Comparison of ENCODE assay signal across 18 mouse cellular contexts in genomic region chr10:7144081-7144783, GRCm38 (mm10).
A peak's percentile ranks its signal among the peaks of the same experiment; 100 is the strongest.
DNase-seq lines count a peak whose midpoint lies in the region; ATAC-seq and TF ChIP-seq lines count a peak whose summit lies in the region.
"Had no signal": no experiment of that assay in that cellular context is flagged by ENCODE, and none has a peak within 500 bp of the region (broad histone marks: within the 10 kb centered on the region; RNA-seq: fewer than 3 reads in every experiment).

No protein-coding gene starts in this region.

- H3K36me3 ChIP-seq in heart, adult 2 months (ENCODE audit: control insufficient read depth, insufficient read depth, low read length): peaks cover 16% of the 10 kb centered on the region
- no peaks in the 10 kb centered on the region; the same call in 1 of the 2 replicates for H3K36me3 ChIP-seq in stomach, postnatal 0 days (ENCODE audit: control insufficient read depth, insufficient read depth, low read length)
- H3K36me3 ChIP-seq: G1E; hindbrain, embryonic 12.5 days; neural tube, embryonic 15.5 days had no signal

- H3K27ac ChIP-seq in heart, adult 2 months: peak overlapping the region; percentile 47
- H3K27ac ChIP-seq in stomach, postnatal 0 days (replicated peaks): peak overlapping the region; percentile 56; the same call in 1 of the 2 replicates
- H3K27ac ChIP-seq: embryonic facial prominence, embryonic 15.5 days; hindbrain, embryonic 12.5 days; liver, embryonic 14.5 days; neural tube, embryonic 15.5 days had no signal

- no peak overlapping the region for H3K4me3 ChIP-seq in heart, adult 2 months
- no peak overlapping the region for H3K4me3 ChIP-seq in stomach, postnatal 0 days (ENCODE audit: low read depth, low read length)
- H3K4me3 ChIP-seq: embryonic facial prominence, embryonic 15.5 days; hindbrain, embryonic 12.5 days; neural tube, embryonic 15.5 days had no signal

- H3K9ac ChIP-seq in heart, adult 2 months (ENCODE audit: low read depth, low read length): no peak overlapping the region
- H3K9ac ChIP-seq in stomach, postnatal 0 days (ENCODE audit: low read length): no peak overlapping the region
- H3K9ac ChIP-seq: embryonic facial prominence, embryonic 15.5 days; forebrain, postnatal 0 days; hindbrain, embryonic 12.5 days; liver, embryonic 14.5 days; neural tube, embryonic 15.5 days had no signal

- no peak overlapping the region for H3K4me2 ChIP-seq in stomach, postnatal 0 days (replicated peaks; ENCODE audit: low read depth)
- H3K4me2 ChIP-seq: embryonic facial prominence, embryonic 15.5 days; hindbrain, embryonic 12.5 days; neural tube, embryonic 15.5 days had no signal

- TF ChIP-seq EP300 in heart, adult 2 months (IDR thresholded peaks at IDR 0.05; ENCODE audit: insufficient read depth, low read depth, low read length): no peak
- TF ChIP-seq EP300 in stomach, postnatal 0 days (optimal IDR thresholded peaks at IDR 0.05): no peak

- TF ChIP-seq POLR2A in heart, adult 2 months (IDR thresholded peaks at IDR 0.05; ENCODE audit: insufficient read depth, low read depth, low read length): no peak

- no peaks in the 10 kb centered on the region for H3K9me3 ChIP-seq in stomach, postnatal 0 days (ENCODE audit: control insufficient read depth, low read length)
- H3K9me3 ChIP-seq: embryonic facial prominence, embryonic 15.5 days; G1E; hindbrain, embryonic 12.5 days; neural tube, embryonic 15.5 days had no signal

- no peak for TF ChIP-seq CTCF in heart, adult 2 months (IDR thresholded peaks at IDR 0.05)
- no peak for TF ChIP-seq CTCF in stomach, postnatal 0 days (IDR thresholded peaks at IDR 0.05; ENCODE audit: low read depth)

- ATAC-seq in stomach, postnatal 0 days (ENCODE audit: low FRiP score, low TSS enrichment): no peak
- ATAC-seq in inflammation-experienced regulatory T-cells, adult 6 months: no peak
- ATAC-seq: forebrain, postnatal 0 days had no signal

- no peaks in the 10 kb centered on the region for H3K27me3 ChIP-seq in heart, adult 2 months (ENCODE audit: control insufficient read depth, insufficient read depth, low read length)
- no peaks in the 10 kb centered on the region for H3K27me3 ChIP-seq in stomach, postnatal 0 days (ENCODE audit: control insufficient read depth, insufficient read depth, low read length)
- H3K27me3 ChIP-seq: embryonic facial prominence, embryonic 15.5 days; hindbrain, embryonic 12.5 days; neural tube, embryonic 15.5 days had no signal

- H3K4me1 ChIP-seq in heart, adult 2 months (ENCODE audit: control insufficient read depth, insufficient read depth, low read length): peaks cover 18% of the 10 kb centered on the region
- peaks cover 7% of the 10 kb centered on the region; the same call in 1 of the 2 replicates for H3K4me1 ChIP-seq in stomach, postnatal 0 days (replicated peaks; ENCODE audit: control insufficient read depth, insufficient read depth)
- H3K4me1 ChIP-seq: embryonic facial prominence, embryonic 15.5 days; hindbrain, embryonic 12.5 days; neural tube, embryonic 15.5 days had no signal

- no peaks in the 10 kb centered on the region for H3K79me2 ChIP-seq in heart, adult 2 months (replicated peaks; ENCODE audit: control insufficient read depth, insufficient read depth, low read length)

- DNase-seq in heart, adult 2 months: no peak
- no peak for DNase-seq in heart, adult 8-10 months (ENCODE audit: low spot score)
- peak; percentile 37 for DNase-seq in kidney, postnatal 14 days
- DNase-seq in kidney, adult 8-10 months: no peak
- DNase-seq in lung, postnatal 10 days: peak; percentile 67
- DNase-seq in stomach, postnatal 0 days (ENCODE audit: low spot score): no peak
- no peak for DNase-seq in right cerebral cortex, postnatal 14 days
- DNase-seq: adrenal gland, postnatal 14 days; forebrain, postnatal 0 days; gastrocnemius, postnatal 36 days; right cerebral cortex, adult 18-20 months; thymus, adult 2 months had no signal

- WGBS in heart, adult 2 months: 37% methylated on average over 13 of the region's 13 CpGs
- WGBS in stomach, postnatal 0 days: 31% methylated on average over 13 of the region's 13 CpGs

- intact Hi-C loops in heart, adult 2 months (cut with DNase I): no loop called here

Comparison
In these comparisons a context has a peak if more than half of its experiments do, and no peak if none do; other contexts are left out.
1. DNase-seq: peak in kidney, postnatal 14 days (single experiment) and lung, postnatal 10 days (single experiment); none in heart, adult 2 months (0 of 2), heart, adult 8-10 months (single experiment), kidney, adult 8-10 months (0 of 2), stomach, postnatal 0 days (single experiment) and right cerebral cortex, postnatal 14 days (single experiment).